Mouse (Mus musculus): Measurements from ENCODE around the gene Tmem98.

Tmem98 gene

DNA sequence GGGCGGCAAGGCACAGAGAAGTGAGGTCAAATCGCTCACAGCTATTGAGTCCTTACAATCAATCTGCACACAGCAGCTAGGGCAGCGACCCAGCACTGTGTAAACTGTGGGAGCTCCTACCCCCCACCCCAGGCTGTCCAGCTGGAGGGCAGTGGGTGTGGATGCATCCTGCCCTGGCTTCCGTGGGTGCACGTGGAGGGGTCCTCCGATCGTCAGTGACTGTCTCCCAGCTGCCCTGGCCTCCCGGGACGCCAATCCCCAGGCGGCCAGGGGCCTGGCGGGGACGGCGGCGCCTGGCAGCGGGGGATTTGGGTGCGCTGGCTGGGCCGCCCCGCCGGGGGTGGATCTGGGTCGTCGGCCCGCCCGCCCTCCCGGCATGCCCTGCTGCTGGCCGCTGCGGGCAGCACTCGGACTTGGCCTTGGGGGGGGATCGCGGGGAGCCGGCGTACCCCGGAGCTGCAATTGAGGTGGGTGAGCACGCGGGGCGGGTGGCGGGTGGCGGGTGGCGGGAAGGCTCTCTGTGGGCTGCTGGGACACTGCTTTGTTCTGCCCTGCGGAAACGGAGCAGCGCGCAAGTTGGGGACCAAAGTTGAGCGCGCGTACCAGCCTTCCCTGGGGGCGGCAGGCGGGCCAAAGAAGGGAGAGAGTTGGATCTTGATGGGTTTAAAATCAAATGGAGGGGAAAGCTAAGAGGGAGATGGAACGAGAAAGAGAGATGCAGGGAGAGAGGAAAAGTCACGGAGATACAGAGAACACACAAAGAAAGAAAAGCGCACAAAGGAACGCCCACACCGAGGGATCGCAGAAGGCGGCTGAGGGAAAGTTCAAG lies at the start of gene Tmem98:
Gene Tmem98, plus strand, starts transcription at position 183 of the 829 bp plus-strand sequence.
- peak; percentile 64 for DNase-seq

- no peak for DNase-seq
Observed at GRCm38 (mm10) chr11:80761285-80761974, 48.5 kb upstream of the Tmem98 start.

DNA sequence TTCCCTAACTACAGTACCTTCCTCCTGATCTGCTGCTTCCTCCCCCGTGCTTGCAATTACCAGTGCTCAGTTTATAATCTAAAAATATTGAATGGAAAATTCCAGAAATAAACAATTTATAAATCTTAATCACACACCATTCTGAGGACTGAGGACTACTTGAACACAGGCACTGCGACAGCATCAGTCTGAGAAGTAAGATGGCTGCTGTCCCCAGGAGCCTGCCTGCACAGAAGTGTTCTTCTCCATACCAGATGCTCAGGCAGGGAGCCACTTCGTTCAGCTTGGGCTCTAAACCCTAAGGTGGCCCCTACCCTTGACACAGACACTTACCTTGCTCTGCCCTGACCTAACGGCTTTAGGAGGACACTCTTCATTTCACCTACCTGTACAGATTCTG lies 47.9 kb upstream of the Tmem98 start:
- no peak for DNase-seq

- no peak for DNase-seq
Observed at GRCm38 (mm10) chr11:80766068-80766467, 43.9 kb upstream of the Tmem98 start.

DNA sequence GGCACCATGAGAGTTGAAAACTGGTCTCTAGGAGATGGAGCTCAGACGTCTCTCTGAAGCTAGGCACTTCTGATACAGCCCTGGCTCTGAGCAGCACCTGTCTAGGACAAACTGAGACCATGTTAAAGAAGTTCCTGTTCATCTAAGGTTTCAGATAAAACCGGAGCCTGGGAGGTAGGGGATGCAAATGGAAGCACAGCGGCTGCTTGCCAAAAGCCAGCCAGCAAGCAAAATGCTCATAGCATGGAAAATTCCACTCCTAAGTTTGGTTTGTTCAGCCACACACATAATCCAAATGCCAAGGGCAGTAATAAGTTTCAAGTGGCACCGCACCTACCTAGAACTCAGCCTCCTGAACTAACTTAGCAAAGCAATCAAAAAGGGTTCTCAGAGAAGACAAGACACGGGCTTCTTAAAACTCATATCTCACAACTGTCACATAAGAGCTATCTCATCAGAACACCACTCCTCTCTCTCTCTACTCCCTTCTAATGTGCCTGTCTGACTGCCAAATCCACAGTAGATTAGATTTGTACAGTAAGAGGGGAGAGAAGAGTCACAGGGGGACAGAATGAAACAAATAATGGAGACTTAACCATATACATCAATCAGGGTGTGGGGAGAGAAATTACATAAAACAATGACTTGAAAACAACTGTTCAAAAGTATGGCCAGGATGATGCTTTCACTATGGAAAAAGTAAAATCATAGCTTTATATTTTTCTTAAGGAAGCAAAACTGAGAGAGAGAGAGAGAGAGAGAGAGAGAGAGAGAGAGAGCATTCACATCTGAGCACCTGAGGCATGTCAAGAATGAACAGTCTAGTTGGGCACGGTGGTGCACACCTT lies 43.3 kb upstream of the Tmem98 start:
- DNase-seq: peak; percentile 69

- DNase-seq: no peak
Observed at GRCm38 (mm10) chr11:80767320-80767617, 42.7 kb upstream of the Tmem98 start.

- no peak for DNase-seq
Observed at GRCm38 (mm10) chr11:80771186-80771585, 38.8 kb upstream of the Tmem98 start.

DNA sequence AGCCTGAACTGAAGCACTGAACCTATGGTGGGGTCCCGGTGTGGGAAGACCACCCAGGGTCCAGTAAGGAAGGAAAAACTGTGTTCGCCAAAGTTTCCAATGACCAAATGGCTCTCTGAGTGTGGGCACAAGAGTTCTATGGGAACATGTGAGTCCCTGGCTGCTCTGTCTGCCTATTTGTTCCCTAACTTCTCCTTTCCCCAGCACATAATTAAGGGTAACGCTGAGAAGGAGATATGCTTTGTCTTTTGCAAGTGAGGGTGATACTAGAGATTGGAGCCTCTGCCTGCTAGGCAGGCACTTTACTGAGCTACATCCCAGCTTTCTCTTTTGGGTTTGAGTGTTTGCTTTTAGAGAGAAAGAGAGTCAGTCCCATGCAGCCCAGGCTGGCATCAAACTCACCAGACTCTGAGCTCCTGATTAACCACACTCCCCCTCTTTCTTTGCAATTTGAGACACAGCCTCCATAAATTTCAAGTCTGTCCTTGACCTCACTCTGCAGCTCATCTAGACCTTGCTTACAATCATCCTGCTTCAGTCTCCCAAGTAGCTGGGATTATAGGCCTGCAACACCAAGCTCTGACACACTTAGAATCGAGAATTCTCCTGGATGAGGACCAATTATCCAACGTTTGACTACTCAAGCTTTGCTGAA lies 38.3 kb upstream of the Tmem98 start:
- no peak for DNase-seq

DNA sequence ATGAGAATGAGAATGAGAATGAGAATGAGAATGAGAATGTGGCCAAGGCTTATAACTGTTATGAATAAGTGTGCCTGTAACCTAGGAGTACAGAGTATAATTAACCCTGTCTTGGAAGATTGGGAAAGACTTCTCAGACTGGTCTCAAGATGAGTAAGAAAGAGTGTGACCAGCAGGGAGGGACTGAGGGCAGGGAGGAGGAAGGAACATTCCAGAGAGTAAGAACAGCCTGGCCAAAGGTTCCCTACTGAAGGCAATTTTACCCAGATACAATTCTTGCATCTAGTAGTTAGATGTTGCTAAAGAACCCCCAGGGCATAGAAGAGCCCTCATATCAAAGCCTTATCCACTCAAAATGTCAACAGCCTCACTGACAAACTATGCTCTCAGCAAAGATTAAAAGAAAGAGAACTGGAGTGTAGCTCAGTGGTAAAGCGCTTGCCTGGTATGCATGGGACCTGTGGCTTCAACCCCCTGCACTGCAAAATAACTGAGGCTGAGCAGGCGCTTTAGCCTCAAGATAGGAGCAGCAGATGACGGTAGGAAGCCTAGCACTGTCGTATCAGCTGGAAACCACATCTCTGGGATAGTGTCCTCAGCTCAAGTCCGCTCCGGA lies 37.3 kb upstream of the Tmem98 start:
- no peak for DNase-seq

- DNase-seq: no peak
Observed at GRCm38 (mm10) chr11:80775535-80775934, 34.4 kb upstream of the Tmem98 start.

GRCm38 (mm10) chr11:80777708-80778107 lies 32.3 kb upstream of the Tmem98 start:
- DNase-seq: no peak

DNA sequence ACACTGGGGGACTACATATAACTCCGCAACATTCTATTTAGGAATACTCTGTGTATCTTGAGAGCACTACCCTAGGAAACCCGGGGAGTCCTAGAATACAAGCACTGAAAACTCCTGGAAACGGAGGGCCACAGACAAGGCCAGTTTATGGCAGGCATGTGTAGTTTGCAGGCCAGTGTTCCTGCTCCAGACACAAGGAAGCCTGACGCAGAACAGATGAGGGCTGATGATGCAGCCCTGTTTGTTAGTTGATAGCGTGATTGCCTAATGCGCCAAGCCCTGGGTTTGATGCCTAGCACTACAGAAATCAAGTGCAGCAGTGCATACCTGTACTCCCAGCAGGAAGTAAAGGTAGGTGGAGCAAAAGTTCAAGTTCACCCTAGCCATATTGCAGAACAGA lies 31.8 kb upstream of the Tmem98 start:
- no peak for DNase-seq

DNA sequence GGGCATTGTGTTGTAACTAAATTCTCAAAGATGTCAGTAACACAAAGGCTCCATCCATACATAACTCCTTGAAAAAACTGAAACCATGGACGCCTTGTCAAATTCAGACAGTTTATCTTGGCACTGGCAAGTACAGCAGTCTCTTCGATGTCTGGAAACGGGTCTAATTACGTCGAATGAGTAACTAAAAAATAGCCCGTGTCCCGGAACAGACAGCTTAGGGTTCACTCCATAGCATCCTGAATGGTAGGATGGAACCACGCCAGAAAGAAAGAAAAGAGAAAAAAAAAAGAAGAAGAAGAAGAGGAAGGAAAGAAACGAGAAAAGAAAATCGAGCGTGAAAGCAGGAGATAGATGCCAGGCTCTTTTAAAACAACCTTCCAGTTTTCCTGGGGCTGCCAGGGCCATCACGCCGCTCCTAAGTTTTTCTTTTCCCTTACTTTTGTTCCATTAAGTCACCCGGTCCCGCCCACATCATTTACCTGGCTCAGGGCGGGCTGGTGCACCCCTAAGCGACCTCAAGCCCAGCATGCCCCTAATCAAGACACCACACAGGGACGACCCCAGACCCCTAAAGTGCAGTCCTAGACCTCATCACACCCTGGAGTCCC lies 31.0 kb upstream of the Tmem98 start:
- DNase-seq: no peak

DNA sequence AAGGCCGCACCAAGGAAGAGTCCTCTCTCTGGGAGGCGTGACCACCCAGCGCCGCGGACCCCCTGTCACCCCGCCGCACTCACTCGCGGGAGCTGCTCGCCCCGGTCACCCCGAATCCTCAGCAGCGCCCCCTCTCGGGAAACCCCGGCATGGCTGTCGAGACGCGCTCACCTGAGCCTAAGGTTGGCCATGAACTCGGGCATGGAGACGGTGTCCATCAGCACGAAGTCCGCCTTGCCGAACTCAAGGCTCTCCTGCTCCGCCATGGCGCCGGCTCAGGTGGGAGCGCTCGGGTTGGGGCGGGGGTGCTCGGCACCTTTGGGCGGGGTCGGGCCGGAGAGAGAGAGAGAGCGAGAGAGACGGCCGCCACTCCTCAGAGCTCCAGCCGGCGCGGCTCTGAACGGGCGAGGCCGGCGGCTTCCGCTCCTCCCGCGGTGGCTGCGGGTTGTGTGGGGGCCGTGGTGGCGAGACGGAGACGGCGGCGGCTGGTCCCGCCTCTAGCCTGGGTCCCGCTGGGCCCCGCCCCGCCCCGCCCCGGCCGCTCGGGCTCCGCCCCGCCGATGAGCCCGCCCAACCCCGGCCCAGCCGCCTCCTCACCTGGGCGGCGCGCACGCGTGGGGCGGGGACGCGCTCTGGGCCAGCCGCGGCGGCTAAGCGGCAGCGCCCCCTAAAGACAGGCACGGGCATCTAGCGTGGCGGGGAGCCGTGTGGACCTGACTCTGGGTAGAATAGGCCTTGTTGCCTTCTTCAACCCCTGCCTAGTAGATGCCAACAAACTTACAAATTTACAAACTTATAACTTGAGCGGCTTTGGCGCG lies 30.2 kb upstream of the Tmem98 start, which contains the start of gene Myo1d:
Gene Myo1d, minus strand, starts transcription at position 499 of the 818 bp plus-strand sequence.
- DNase-seq: peak; percentile 94

DNA sequence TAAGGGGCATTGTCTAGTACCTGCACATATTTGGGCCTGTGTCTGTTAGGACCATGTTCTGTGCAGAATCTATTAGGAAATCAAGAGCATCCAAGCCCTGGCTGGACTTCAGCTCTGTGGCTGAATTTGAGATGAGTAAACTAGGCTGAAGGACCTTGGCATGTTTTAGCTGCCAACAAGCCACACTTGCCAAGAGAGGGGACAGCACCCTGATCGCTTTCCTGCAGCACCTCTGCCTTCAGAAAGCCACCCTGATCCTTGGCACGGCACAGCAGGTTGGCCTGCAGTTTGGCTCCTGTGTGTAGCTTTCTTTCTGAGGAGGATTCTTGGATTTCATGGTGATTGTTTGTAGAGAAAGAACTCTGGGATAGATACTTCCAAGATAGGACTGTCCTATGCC lies 28.4 kb upstream of the Tmem98 start:
- DNase-seq: no peak

DNA sequence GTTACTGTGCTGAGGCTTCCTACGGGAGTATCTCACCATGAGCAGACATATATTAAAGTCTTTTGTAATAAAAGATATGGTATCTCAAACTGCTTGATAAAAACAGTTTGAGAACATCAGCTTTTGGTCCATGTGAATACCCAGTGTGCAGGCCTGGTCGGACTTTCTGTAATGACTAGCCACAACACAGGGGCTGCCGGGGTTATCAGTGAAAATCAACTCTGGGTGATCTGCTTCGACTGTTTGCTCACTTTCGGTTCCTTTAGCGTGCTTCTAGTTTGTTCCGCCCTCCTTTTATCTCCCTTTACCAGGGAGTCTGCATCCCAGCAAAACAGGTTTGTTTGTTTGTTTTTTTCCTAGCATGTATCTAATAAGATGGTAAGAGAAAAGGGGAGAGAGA lies 26.5 kb upstream of the Tmem98 start:
- DNase-seq: no peak

GRCm38 (mm10) chr11:80784294-80784743 lies 25.7 kb upstream of the Tmem98 start:
- DNase-seq: peak; percentile 88

GRCm38 (mm10) chr11:80785672-80786071 lies 24.3 kb upstream of the Tmem98 start:
- no peak for DNase-seq

DNA sequence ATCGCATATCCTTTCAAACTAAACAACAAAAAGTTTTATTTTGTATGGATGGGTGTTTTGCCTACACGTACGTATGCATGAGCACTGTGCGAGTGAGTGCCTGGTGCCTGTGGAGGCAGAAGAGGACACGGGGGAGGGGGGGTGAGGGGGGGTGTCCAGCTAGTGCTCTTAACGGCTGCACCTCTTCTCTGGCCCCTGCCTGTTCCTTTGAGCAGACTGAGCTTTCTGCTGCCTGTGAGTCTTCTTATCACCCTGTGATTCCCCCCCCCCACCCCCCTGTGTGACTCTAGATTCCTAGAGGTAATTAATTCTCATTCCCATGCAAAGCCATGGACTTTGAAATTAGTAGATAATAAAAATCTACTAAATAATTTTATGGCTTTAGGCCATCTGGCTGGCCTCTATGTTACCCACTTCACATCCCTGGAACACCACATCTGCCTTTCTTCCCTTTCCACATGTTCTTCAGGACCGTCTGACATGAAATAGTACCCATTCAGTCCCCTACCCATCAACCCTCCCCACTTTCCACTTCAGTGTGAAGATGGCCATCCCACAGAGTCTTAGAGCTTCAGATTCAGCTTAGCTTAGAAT lies 20.2 kb upstream of the Tmem98 start:
- no peak for DNase-seq

- no peak for DNase-seq
Observed at GRCm38 (mm10) chr11:80790413-80790812, 19.6 kb upstream of the Tmem98 start.
